In genomic region chr8:9929746-9930445, GRCm38 (mm10) we compare ENCODE assay signal across 15 mouse cellular contexts. TPM values are rescaled to one million over a fixed set of nuclear protein-coding genes. Genes with fewer than 3 reads are reported as not detected.
DNase-seq lines count a peak whose midpoint lies in the region; ATAC-seq and TF ChIP-seq lines count a peak whose summit lies in the region.
"Had no signal": no experiment of that assay in that cellular context is flagged by ENCODE, and none has a peak within 500 bp of the region (broad histone marks: within the 10 kb centered on the region; RNA-seq: fewer than 3 reads in every experiment).

No protein-coding gene starts in this region.

- no peak overlapping the region for H3K27ac ChIP-seq in forebrain, embryonic 13.5 days
- H3K27ac ChIP-seq in forebrain, embryonic 12.5 days, result no peak overlapping the region
- no peak overlapping the region for H3K27ac ChIP-seq in liver, postnatal 0 days (ENCODE audit: low read depth)
- H3K27ac ChIP-seq: heart, embryonic 10.5 days; neural tube, embryonic 12.5 days had no signal

- peak; percentile 89 for DNase-seq in brain, adult 2 months (ENCODE audit: low read depth, low spot score)
- peak; percentile 41 to 61 for DNase-seq in layer of hippocampus, adult 18-20 months (ENCODE audit: low spot score in 2 of 2)
- peak; percentile 62 to 79 for DNase-seq in left cerebral cortex, postnatal 14 days (ENCODE audit: low spot score in 2 of 2)
- DNase-seq in liver, postnatal 0 days, result no peak
- DNase-seq in ovary, postnatal 10 days (ENCODE audit: low spot score), result no peak
- DNase-seq: adrenal gland, adult 8-10 months; cerebellum, postnatal 25 days; kidney, postnatal 25 days; lung, adult 18-20 months had no signal

- WGBS in forebrain, embryonic 13.5 days, result 76% methylated on average over 14 of the region's 14 CpGs
- WGBS in forebrain, embryonic 12.5 days, result 82% methylated on average over 14 of the region's 14 CpGs
- 78% methylated on average over 14 of the region's 14 CpGs for WGBS in liver, postnatal 0 days (ENCODE audit: insufficient replicate concordance)

- H3K9me3 ChIP-seq in forebrain, embryonic 13.5 days (replicated peaks), result no peaks in the 10 kb centered on the region
- no peaks in the 10 kb centered on the region for H3K9me3 ChIP-seq in forebrain, embryonic 12.5 days
- H3K9me3 ChIP-seq in liver, postnatal 0 days (ENCODE audit: low read length), result no peaks in the 10 kb centered on the region
- H3K9me3 ChIP-seq: heart, embryonic 10.5 days; neural tube, embryonic 12.5 days had no signal

- ATAC-seq in forebrain, embryonic 13.5 days, result peak; percentile 82; the same call in 1 of the 2 replicates
- no peak for ATAC-seq in forebrain, embryonic 12.5 days (ENCODE audit: low FRiP score)
- no peak for ATAC-seq in liver, postnatal 0 days
- ATAC-seq in monocyte, adult 5-6 weeks (replicated peaks; ENCODE audit: insufficient number of reproducible peaks, low FRiP score, low TSS enrichment, poor library complexity, severe bottlenecking), result no peak

- H3K4me3 ChIP-seq in forebrain, embryonic 13.5 days, result no peak overlapping the region
- H3K4me3 ChIP-seq in forebrain, embryonic 12.5 days (replicated peaks), result no peak overlapping the region
- H3K4me3 ChIP-seq in liver, postnatal 0 days (ENCODE audit: low read depth, low read length), result no peak overlapping the region
- H3K4me3 ChIP-seq: erythroblast, embryonic 14.5 days; heart, embryonic 10.5 days; neural tube, embryonic 12.5 days had no signal

- H3K36me3 ChIP-seq in forebrain, embryonic 13.5 days (ENCODE audit: poor library complexity, severe bottlenecking), result no peaks in the 10 kb centered on the region
- no peaks in the 10 kb centered on the region for H3K36me3 ChIP-seq in forebrain, embryonic 12.5 days (replicated peaks)
- H3K36me3 ChIP-seq in liver, postnatal 0 days (replicated peaks; ENCODE audit: insufficient read depth, low read length), result no peaks in the 10 kb centered on the region
- H3K36me3 ChIP-seq: heart, embryonic 10.5 days; neural tube, embryonic 12.5 days had no signal

- H3K9ac ChIP-seq in forebrain, embryonic 13.5 days, result no peak overlapping the region
- no peak overlapping the region for H3K9ac ChIP-seq in forebrain, embryonic 12.5 days
- no peak overlapping the region for H3K9ac ChIP-seq in liver, postnatal 0 days (replicated peaks)
- H3K9ac ChIP-seq: neural tube, embryonic 12.5 days had no signal

- no peaks in the 10 kb centered on the region for H3K4me1 ChIP-seq in forebrain, embryonic 13.5 days
- H3K4me1 ChIP-seq in forebrain, embryonic 12.5 days, result no peaks in the 10 kb centered on the region
- H3K4me1 ChIP-seq in liver, postnatal 0 days (ENCODE audit: insufficient read depth), result no peaks in the 10 kb centered on the region
- H3K4me1 ChIP-seq: heart, embryonic 10.5 days; neural tube, embryonic 12.5 days had no signal

- H3K27me3 ChIP-seq in forebrain, embryonic 13.5 days, result no peaks in the 10 kb centered on the region
- H3K27me3 ChIP-seq in forebrain, embryonic 12.5 days, result no peaks in the 10 kb centered on the region
- H3K27me3 ChIP-seq in liver, postnatal 0 days (ENCODE audit: insufficient read depth, low read length), result no peaks in the 10 kb centered on the region
- H3K27me3 ChIP-seq: neural tube, embryonic 12.5 days had no signal

- TF ChIP-seq EP300 in liver, postnatal 0 days (IDR thresholded peaks at IDR 0.05; ENCODE audit: low read depth), result no peak

- H3K4me2 ChIP-seq in forebrain, embryonic 13.5 days, result no peak overlapping the region
- H3K4me2 ChIP-seq in forebrain, embryonic 12.5 days, result no peak overlapping the region
- H3K4me2 ChIP-seq in liver, postnatal 0 days (ENCODE audit: low read depth, low read length), result no peak overlapping the region
- H3K4me2 ChIP-seq: neural tube, embryonic 12.5 days had no signal

- intact Hi-C loops in left cerebral cortex, postnatal 14 days (cut with DNase I), result loop anchor here (5.0 kb wide), 1 partner anchor 158 kb away; the partner anchor contains the start of gene Fam155a

- TF ChIP-seq CTCF in liver, postnatal 0 days (IDR thresholded peaks at IDR 0.05; ENCODE audit: low read depth), result no peak

RNA-seq across cellular contexts. Expression of gene Lig4, which starts 47.6 kb away (rescaled TPM):
- 10.5 and 11.0 TPM in 2 replicates for polyA plus RNA-seq in forebrain, embryonic 13.5 days (2015; fragmentation: Nextera tagmentation; extraction: Ambion mirVana)
- polyA plus RNA-seq in forebrain, embryonic 12.5 days (2016; fragmentation: Nextera tagmentation; extraction: Ambion mirVana), result 9.9 and 10.4 TPM in 2 replicates
- 10 to 100 TPM; 11.3 to 12.0 TPM for total RNA-seq in layer of hippocampus, adult 18-20 months (2021)
- total RNA-seq in left cerebral cortex, postnatal 14 days (2021), result 10 to 100 TPM; 10.7 to 10.8 TPM
- 1.2 and 1.3 TPM in 2 replicates for polyA plus RNA-seq in liver, postnatal 0 days (2015; fragmentation: Nextera tagmentation; extraction: Ambion mirVana)
- 0.85 to 2.3 TPM (median 1.2 TPM) in 3 replicates for total RNA-seq in monocyte, adult 5-6 weeks (2017)

RNA-seq across cellular contexts. Expression of gene Abhd13, which starts 47.6 kb away (rescaled TPM):
- polyA plus RNA-seq in forebrain, embryonic 13.5 days (2015; fragmentation: Nextera tagmentation; extraction: Ambion mirVana), result 13.5 and 15.1 TPM in 2 replicates
- 20.9 and 21.2 TPM in 2 replicates for polyA plus RNA-seq in forebrain, embryonic 12.5 days (2016; fragmentation: Nextera tagmentation; extraction: Ambion mirVana)
- 10 to 100 TPM; 26.4 to 27.1 TPM for total RNA-seq in layer of hippocampus, adult 18-20 months (2021)
- total RNA-seq in left cerebral cortex, postnatal 14 days (2021), result 10 to 100 TPM; 34.7 TPM
- polyA plus RNA-seq in liver, postnatal 0 days (2015; fragmentation: Nextera tagmentation; extraction: Ambion mirVana), result 5.2 and 5.6 TPM in 2 replicates
- total RNA-seq in monocyte, adult 5-6 weeks (2017), result 25.0 to 26.3 TPM (median 25.6 TPM) in 3 replicates

Comparison
In these comparisons a context has a peak if more than half of its experiments do, and no peak if none do; other contexts are left out.
1. DNase-seq: peak in brain, adult 2 months (single experiment), layer of hippocampus, adult 18-20 months (2 of 2) and left cerebral cortex, postnatal 14 days (2 of 2); none in liver, postnatal 0 days (single experiment) and ovary, postnatal 10 days (single experiment).